Comparison of ENCODE assay signal across 8 mouse cellular contexts in the genomic region with DNA sequence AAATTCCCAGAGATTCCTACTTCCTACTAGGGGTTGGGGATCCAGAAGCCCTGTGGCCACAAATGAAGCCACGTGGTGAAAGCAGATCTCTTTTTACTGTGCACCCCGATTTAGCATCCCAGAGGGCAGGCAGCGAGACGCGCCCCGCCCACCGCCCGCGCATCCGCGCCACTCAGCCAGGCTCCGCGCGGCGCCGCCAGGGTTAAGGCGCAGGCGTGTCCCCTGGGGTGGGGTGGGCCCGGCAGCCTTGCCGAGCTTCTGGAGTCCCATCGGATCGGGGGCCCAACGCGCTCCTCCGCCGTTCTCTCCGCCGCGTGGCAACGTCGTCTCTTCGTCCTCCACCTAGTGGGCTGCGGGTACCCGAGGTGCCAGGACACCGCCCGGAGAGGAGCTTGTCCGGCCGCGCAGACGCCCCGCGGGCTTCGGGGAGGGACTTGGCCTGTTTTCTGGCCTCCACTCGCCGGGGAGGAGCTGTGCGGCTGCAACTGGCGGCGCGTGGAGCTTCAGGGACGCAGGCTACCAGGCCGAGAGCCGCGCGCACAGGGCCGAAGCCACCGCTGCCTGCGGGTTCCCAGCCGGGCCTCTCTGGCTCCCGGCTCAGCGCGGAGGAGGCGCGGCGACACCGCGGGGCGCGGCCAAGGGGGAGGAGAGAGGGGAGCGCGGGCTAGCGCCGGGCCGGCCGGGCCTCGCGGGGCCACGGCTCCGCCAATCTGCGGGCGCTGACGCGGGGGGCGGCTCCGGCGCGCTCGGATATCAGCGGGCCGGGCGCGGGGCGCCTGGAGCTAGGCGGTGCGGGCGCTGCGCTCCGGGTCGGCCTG. TPM values are rescaled to one million over a fixed set of nuclear protein-coding genes. Genes with fewer than 3 reads are reported as not detected.
DNase-seq lines count a peak whose midpoint lies in the region; ATAC-seq and TF ChIP-seq lines count a peak whose summit lies in the region.

TSS of gene Fam20c (plus strand) at position 212 of the 818 bp plus-strand sequence.

- peaks cover 2% of the 10 kb centered on the region for H3K27me3 ChIP-seq in thymus, adult 2 months (ENCODE audit: control insufficient read depth, insufficient read depth, low read length)
- H3K27me3 ChIP-seq in embryonic facial prominence, embryonic 15.5 days = peaks cover 44% of the 10 kb centered on the region
- peaks cover 91% of the 10 kb centered on the region for H3K27me3 ChIP-seq in limb, embryonic 12.5 days
- peaks cover 50% of the 10 kb centered on the region for H3K27me3 ChIP-seq in midbrain, embryonic 12.5 days

- H3K9ac ChIP-seq in embryonic facial prominence, embryonic 15.5 days = peak within 1 kb of the TSS; percentile 77
- H3K9ac ChIP-seq in limb, embryonic 12.5 days (replicated peaks) = peak within 1 kb of the TSS; percentile 66
- peak within 1 kb of the TSS; percentile 79 for H3K9ac ChIP-seq in midbrain, embryonic 12.5 days (replicated peaks)

- peak; percentile 90 for ATAC-seq in embryonic facial prominence, embryonic 15.5 days (ENCODE audit: insufficient number of reproducible peaks, low FRiP score, low TSS enrichment, low read depth)
- peak; percentile 78 for ATAC-seq in limb, embryonic 12.5 days (ENCODE audit: insufficient number of reproducible peaks, insufficient read depth, low FRiP score, low TSS enrichment, low read depth)
- ATAC-seq in midbrain, embryonic 12.5 days (ENCODE audit: low FRiP score, low read depth) = peak; percentile 84

- under 1% methylated on average over 98 of the region's 98 CpGs for WGBS in thymus, adult 2 months
- under 1% methylated on average over 88 of the region's 98 CpGs for WGBS in embryonic facial prominence, embryonic 15.5 days
- WGBS in limb, embryonic 12.5 days = under 1% methylated on average over 90 of the region's 98 CpGs
- under 1% methylated on average over 78 of the region's 98 CpGs for WGBS in midbrain, embryonic 12.5 days

- TF ChIP-seq CTCF in thymus, adult 2 months (IDR thresholded peaks at IDR 0.05; ENCODE audit: borderline replicate concordance, control insufficient read depth, extremely low read depth, insufficient read depth, low read length, poor library complexity) = no peak

- H3K4me2 ChIP-seq in embryonic facial prominence, embryonic 15.5 days (replicated peaks) = peak within 1 kb of the TSS; percentile 97
- H3K4me2 ChIP-seq in limb, embryonic 12.5 days = peak within 1 kb of the TSS; percentile 98
- H3K4me2 ChIP-seq in midbrain, embryonic 12.5 days (replicated peaks) = peak within 1 kb of the TSS; percentile 90

- no peak within 1 kb of the TSS for H3K27ac ChIP-seq in thymus, adult 2 months (ENCODE audit: control insufficient read depth, insufficient read depth, low read length)
- H3K27ac ChIP-seq in embryonic facial prominence, embryonic 15.5 days (replicated peaks) = peak within 1 kb of the TSS; percentile 86
- peak within 1 kb of the TSS; percentile 29; the same call in 1 of the 2 replicates for H3K27ac ChIP-seq in limb, embryonic 12.5 days
- peak within 1 kb of the TSS; percentile 91 for H3K27ac ChIP-seq in midbrain, embryonic 12.5 days (replicated peaks)

- TF ChIP-seq POLR2A in thymus, adult 2 months (IDR thresholded peaks at IDR 0.05; ENCODE audit: control insufficient read depth, extremely low read depth, insufficient read depth, low read length, poor library complexity) = no peak

- H3K36me3 ChIP-seq in thymus, adult 2 months (ENCODE audit: control insufficient read depth, insufficient read depth, low read length) = no peaks in the 10 kb centered on the region
- H3K36me3 ChIP-seq in embryonic facial prominence, embryonic 15.5 days = no peaks in the 10 kb centered on the region
- H3K36me3 ChIP-seq in limb, embryonic 12.5 days = no peaks in the 10 kb centered on the region
- peaks cover 6% of the 10 kb centered on the region; the same call in 1 of the 2 replicates for H3K36me3 ChIP-seq in midbrain, embryonic 12.5 days

- H3K4me3 ChIP-seq in thymus, adult 2 months (ENCODE audit: control insufficient read depth, insufficient read depth, low read length) = peak within 1 kb of the TSS; percentile 45
- peak within 1 kb of the TSS; percentile 75 for H3K4me3 ChIP-seq in embryonic facial prominence, embryonic 15.5 days (replicated peaks)
- H3K4me3 ChIP-seq in limb, embryonic 12.5 days (replicated peaks) = peak within 1 kb of the TSS; percentile 64
- peak within 1 kb of the TSS; percentile 69 for H3K4me3 ChIP-seq in midbrain, embryonic 12.5 days

- DNase-seq in thymus, adult 2 months = peak; percentile 1
- DNase-seq in thymus, postnatal 0 days (ENCODE audit: low spot score) = no peak
- DNase-seq in heart, adult 9 months (ENCODE audit: low spot score in 2 of 2) = peak; percentile 86
- peak; percentile 83 for DNase-seq in kidney, adult 9 months
- DNase-seq in spleen, postnatal 10 days (ENCODE audit: low spot score in 2 of 2) = peak; percentile 8 to 23

- H3K4me1 ChIP-seq in thymus, adult 2 months (replicated peaks; ENCODE audit: control insufficient read depth, insufficient read depth, low read length) = no peaks in the 10 kb centered on the region
- H3K4me1 ChIP-seq in embryonic facial prominence, embryonic 15.5 days = peaks cover 35% of the 10 kb centered on the region
- H3K4me1 ChIP-seq in limb, embryonic 12.5 days (replicated peaks) = peaks cover 34% of the 10 kb centered on the region
- H3K4me1 ChIP-seq in midbrain, embryonic 12.5 days = peaks cover 51% of the 10 kb centered on the region

- H3K9me3 ChIP-seq in embryonic facial prominence, embryonic 15.5 days (replicated peaks) = no peaks in the 10 kb centered on the region
- H3K9me3 ChIP-seq in limb, embryonic 12.5 days = no peaks in the 10 kb centered on the region
- H3K9me3 ChIP-seq in midbrain, embryonic 12.5 days = no peaks in the 10 kb centered on the region

RNA-seq across cellular contexts. Expression of gene Fam20c, which starts in this region (rescaled TPM):
- polyA plus RNA-seq in thymus, adult 2 months (2012; rRNA removed) = 9.8 and 11.0 TPM in 2 replicates
- polyA plus RNA-seq in thymus, postnatal 0 days (2015; fragmentation: Nextera tagmentation; extraction: Ambion mirVana) = 2.7 and 3.0 TPM in 2 replicates
- polyA plus RNA-seq in embryonic facial prominence, embryonic 15.5 days (2015; fragmentation: Nextera tagmentation; extraction: Ambion mirVana) = 9.0 and 9.2 TPM in 2 replicates
- polyA plus RNA-seq in limb, embryonic 12.5 days (2016; fragmentation: Nextera tagmentation; extraction: Ambion mirVana) = 3.6 and 3.8 TPM in 2 replicates
- 26.6 and 31.9 TPM in 2 replicates for polyA plus RNA-seq in midbrain, embryonic 12.5 days (2016; fragmentation: Nextera tagmentation; extraction: Ambion mirVana)
